Mouse (Mus musculus): Measurements from ENCODE around the gene Gm43064. TPM values are rescaled to one million over a fixed set of nuclear protein-coding genes. Genes with fewer than 3 reads are reported as not detected.

The Gm43064 gene
- 0.07 and 0.15 TPM in 2 replicates for polyA plus RNA-seq (2015; fragmentation: Nextera tagmentation; extraction: Ambion mirVana)

DNA sequence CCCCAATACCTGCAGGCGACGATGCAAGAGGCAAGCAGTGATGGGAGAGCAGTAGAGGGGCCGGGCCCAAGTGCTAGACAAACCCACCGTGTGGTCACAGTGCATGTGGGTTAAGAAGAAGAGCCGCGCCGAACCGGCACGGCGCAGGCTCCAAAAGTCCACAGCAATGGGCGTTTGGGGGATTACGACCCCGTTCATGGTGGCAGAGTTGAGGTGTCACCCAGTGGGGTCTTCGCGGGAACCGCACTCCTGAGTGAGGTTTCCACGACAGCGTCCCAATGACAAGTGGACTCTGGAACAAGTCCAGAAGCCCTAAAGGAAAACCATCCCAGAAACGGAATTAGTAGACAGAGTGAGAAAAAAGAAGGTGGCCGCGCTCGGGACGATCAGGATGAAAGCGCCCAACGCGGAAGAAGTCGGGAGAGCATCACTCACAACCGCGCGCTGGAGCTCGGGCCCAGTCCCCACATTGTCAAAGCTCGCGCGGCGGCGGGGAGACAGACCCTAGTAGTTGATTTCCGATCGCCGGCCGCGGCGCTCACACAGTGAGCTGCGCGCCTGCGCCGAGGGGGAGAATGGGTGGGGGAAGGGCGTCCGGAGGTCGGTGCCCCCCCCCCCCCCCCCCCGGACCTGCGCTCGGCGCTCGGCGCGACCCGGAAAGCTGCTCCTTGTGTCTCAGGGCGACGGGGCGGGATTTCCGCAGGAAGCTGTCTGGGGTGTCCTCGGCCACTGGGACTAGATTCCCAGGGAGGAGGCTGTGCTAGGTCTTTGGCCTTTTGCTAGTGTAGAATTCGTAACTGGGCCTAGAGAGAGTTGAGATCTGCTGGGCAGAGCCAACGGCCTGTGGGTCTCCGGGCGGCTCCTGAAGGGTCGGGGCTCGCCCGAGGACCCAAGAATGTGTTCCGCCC, at the start of gene Gm43064, which contains the start of the genes Dclre1b and Ap4b1:
Gene Gm43064 (plus strand): TSS at position 683 of the 908 bp plus-strand sequence.
Gene Dclre1b (minus strand): TSS at position 554 of the 908 bp plus-strand sequence.
Gene Ap4b1 (plus strand): TSS at position 630 of the 908 bp plus-strand sequence.

DNA sequence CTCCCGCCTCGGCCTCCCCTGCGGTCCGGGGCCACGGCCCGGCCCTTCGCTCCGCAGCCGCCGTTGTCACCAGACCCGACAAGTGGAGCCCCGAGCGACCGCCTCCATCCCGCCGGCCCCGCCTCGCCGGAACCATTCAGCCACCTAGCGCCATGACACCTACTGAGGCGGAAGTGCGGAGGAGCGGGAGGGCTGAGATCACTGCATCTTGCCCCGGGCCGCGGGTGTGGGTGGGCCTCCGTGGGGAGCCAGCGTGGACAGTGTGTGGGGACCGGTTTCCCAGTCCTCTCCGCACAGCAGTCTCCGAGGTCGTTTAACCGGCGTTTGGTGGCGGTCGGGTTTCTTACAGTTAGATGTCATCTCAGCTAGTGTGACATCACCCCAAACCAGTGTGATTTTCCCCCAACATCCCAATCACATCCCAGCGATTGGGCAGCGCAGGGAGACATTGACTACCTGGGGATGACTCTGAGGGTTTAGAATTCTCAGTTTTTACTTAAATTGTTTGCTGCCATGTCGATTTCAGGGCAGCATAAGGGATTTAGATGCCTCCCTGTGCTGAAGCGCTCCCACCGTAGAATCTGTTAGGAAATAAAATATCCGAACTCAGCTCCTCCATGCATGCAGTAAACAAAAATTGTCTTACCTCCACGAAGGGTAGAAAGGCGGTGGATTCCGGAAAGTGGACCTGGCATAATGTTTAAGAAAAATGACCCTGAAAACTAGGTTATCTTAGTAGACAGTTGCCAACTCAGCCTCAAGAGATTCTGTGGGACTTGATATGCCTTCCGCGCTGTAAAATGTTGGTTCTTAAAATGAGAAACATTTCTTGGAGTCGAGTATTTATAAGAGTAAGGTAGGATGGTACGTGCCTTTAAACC, 17.9 kb upstream of the Gm43064 start, which contains the start of gene Hipk1:
Gene Hipk1 (minus strand): TSS at position 334 of the 881 bp plus-strand sequence.

DNA sequence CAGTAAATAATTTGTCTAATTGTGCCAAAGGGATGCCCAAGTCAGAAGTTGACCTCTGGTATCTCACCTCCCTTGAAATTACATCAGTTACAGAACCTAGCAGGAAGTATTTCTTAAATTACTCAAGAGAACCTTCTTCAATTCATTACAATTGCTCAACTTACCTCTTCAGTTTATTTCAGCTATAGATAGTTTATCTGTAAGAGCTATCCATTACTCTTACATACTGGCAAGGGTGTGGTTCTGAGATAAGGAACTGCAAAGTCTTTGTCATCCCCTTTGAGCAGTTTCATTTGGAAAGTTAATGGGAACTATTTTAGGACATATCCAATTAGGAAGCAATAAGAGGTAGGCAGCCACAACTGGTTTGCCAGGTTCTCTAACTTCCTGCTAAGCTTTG, 23.1 kb downstream of the Gm43064 start, which contains the start of gene Bcl2l15:
Gene Bcl2l15 (plus strand): TSS at position 176 of the 400 bp plus-strand sequence.

DNA sequence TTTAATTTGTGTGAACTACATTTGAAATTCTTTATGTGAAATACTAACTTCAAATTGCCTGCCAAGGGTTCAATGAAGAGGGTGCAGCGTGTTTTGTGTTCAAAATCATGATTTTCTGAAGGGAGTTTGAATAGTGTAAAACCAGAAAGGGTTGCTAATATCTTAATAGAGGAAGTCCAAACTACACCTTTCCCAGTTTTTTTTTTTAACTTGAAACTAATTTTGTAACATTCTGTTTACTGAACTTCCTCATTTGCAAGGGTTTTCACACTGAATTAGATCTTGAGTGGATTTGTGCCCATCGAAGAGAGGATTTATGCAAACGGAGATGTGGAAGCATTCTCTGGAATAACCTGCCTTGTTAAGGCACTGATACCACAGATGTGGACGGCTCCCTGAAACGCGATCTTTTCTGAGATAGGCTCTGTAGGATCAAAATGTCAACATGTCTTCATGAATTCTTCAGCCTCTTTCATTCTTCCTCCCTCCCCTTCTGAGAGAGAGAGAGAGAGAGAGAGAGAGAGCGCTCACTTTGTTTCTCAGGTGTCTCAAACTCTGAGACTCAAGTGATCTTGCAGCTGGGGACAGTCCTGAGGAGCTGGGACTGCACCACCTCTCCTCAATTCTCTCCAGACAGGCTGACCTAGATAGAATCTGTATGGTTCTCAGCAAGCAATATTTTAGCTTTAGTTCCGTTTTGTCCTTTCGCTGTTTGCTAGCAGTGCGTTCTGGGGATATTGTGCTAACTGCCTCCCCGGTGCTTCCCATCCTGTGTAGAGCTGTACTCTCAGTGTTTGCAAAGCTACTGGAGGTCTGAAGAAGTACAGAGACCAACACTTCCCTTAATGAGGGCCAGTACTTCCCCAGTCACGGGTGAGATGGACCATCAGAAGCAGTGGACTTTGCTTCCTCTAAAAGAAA, 49.8 kb downstream of the Gm43064 start, which contains the start of gene Ptpn22:
Gene Ptpn22 (plus strand): TSS at position 915 of the 921 bp plus-strand sequence.

Other genes with a start within 250 kb of the Gm43064 start
- not detected in 2 replicates for gene Syt6, start 234.3 kb upstream of the Gm43064 start, polyA plus RNA-seq (2015; fragmentation: Nextera tagmentation; extraction: Ambion mirVana)
- gene Atg4a-ps, start 163.5 kb upstream of the Gm43064 start, polyA plus RNA-seq (2015; fragmentation: Nextera tagmentation; extraction: Ambion mirVana): 0.25 and 0.35 TPM in 2 replicates
- 31.1 and 31.7 TPM in 2 replicates for gene Olfml3, start 71.6 kb upstream of the Gm43064 start, polyA plus RNA-seq (2015; fragmentation: Nextera tagmentation; extraction: Ambion mirVana)
- not detected in 2 replicates for gene Gm10964, start 70.2 kb upstream of the Gm43064 start, polyA plus RNA-seq (2015; fragmentation: Nextera tagmentation; extraction: Ambion mirVana)
- gene Hipk1, start 18.0 kb upstream of the Gm43064 start, polyA plus RNA-seq (2015; fragmentation: Nextera tagmentation; extraction: Ambion mirVana): 6.4 and 6.9 TPM in 2 replicates
- gene Dclre1b, start 129 bp upstream of the Gm43064 start, polyA plus RNA-seq (2015; fragmentation: Nextera tagmentation; extraction: Ambion mirVana): 12.6 and 15.9 TPM in 2 replicates
- gene Ap4b1, start 53 bp upstream of the Gm43064 start, polyA plus RNA-seq (2015; fragmentation: Nextera tagmentation; extraction: Ambion mirVana): 13.3 and 14.0 TPM in 2 replicates
- gene Bcl2l15, start 23.0 kb downstream of the Gm43064 start, polyA plus RNA-seq (2015; fragmentation: Nextera tagmentation; extraction: Ambion mirVana): not detected in 2 replicates
- 0.49 and 0.53 TPM in 2 replicates for gene Ptpn22, start 50.2 kb downstream of the Gm43064 start, polyA plus RNA-seq (2015; fragmentation: Nextera tagmentation; extraction: Ambion mirVana)
- 4.8 and 5.3 TPM in 2 replicates for gene Rsbn1, start 104.5 kb downstream of the Gm43064 start, polyA plus RNA-seq (2015; fragmentation: Nextera tagmentation; extraction: Ambion mirVana)
- 10.3 and 12.5 TPM in 2 replicates for gene Phtf1, start 158.5 kb downstream of the Gm43064 start, polyA plus RNA-seq (2015; fragmentation: Nextera tagmentation; extraction: Ambion mirVana)